Mouse (Mus musculus) cerebellum, postnatal 10 days (tissue): ENCODE data around the gene Hmgb2.
"Not testable (repeated sequence)": the region's sequence is repeated elsewhere in the genome, so short reads cannot be mapped to it uniquely, and the experiment has no call there.

ENCODE experiments used
- DNase-seq, 2 experiments: peaks; one replicate each; pipeline ENCODE4 v3.0.0; 2021; ENCODE audit warnings: mixed read lengths in 2 of 2

The Hmgb2 gene

GRCm38 (mm10) chr8:57512141-57513056, 692 bp downstream of the Hmgb2 start:
- peak; percentile 71 to 73 for DNase-seq

- not testable (repeated sequence) for DNase-seq
Measured at GRCm38 (mm10) chr8:57513178-57513661, 1.5 kb downstream of the Hmgb2 start.

GRCm38 (mm10) chr8:57516685-57517084, 5.0 kb downstream of the Hmgb2 start:
- DNase-seq: not testable (repeated sequence)

DNA sequence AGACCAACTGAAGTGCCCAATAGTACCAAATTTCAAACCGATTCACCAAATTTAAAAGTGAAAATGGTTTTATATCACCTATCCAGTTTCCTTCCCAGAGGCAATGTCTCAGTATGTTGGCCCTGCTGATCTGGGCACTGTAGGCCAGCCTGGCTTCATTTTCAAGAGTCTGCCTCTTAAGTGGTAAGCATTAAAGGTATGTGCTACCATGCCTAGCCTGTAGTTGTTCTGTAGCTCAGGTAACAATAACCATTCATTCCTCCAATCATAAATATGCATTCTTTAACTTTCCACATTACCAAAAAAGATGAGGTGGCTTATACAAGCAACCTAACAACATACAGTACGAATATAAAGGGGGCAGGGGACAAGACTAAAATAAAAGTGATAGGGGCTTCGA, 6.0 kb downstream of the Hmgb2 start:
- no peak for DNase-seq

- no peak for DNase-seq
Measured at GRCm38 (mm10) chr8:57520186-57520786, 8.6 kb downstream of the Hmgb2 start.

DNA sequence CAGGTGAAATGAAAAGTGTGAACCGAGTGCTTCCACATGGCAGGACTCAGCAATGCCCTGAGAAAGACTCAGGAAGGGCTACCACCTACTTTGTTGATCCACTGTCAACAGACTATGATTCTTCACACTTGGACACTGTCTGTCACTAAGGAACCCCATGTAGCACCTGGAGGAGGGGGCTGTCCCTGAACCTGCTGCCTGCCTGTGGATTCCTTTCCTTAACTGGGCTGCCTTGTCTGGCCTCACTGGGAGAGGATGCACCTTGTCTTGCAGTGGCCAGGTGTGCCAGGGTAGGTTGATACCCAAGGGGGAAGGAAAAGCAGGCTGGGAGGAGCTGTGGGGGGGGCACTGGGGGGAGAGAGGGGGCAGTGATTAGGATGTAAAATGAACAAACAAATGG, 16.3 kb downstream of the Hmgb2 start:
- no peak for DNase-seq

- DNase-seq: no peak
Measured at GRCm38 (mm10) chr8:57530238-57530637, 18.5 kb downstream of the Hmgb2 start.

DNA sequence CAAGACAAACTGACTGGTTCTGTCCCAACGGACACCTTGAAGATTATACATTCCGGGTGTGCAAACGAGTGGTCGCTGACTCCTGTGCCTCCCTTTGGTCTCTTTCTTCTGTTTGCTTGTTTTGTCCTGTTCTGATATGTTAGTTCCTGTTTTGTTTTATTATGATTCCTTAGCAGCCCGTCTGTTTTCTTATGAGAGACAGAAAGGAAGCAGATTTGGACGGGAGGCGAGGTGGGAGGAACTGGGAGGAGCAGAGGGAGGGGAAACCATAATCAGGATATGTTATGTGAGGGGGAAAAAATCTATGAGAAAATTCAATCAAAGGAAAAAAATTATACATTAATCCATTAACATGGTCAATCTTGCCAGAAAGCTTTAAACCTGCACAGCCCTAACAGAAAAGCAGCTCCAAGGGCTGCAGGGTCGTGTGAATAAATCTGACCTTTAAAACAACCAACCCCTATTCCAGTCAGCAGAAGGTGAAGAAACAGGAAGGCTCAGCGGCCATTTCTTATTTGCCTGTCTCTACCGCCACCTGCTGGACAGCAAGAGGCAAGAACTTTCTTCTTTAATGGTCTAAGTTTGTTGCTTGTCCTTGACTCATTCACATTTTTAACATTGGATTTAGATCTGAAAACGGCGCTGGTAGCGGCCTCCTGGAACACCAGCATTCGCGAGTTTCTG, 19.1 kb downstream of the Hmgb2 start:
- peak; percentile 88 for DNase-seq

DNA sequence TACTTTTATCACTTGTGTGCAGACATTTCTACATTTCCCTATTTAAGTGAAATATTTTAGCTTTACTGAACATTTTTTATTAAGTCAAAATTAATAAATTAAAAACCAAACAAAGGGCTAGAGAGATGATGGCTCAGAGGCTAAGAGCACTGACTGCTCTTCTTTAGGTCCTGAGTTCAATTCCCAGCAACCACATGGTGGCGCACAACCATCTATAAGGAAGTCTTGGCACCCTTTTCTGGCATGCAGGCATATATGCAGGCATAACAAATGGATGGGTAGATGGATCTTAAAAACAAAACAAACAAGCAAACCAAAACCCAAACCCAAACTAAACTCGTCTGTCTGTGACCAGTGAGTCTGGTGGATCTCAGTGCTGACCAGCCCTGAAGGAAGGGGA, 20.5 kb downstream of the Hmgb2 start:
- DNase-seq: peak; percentile 60 to 67

DNA sequence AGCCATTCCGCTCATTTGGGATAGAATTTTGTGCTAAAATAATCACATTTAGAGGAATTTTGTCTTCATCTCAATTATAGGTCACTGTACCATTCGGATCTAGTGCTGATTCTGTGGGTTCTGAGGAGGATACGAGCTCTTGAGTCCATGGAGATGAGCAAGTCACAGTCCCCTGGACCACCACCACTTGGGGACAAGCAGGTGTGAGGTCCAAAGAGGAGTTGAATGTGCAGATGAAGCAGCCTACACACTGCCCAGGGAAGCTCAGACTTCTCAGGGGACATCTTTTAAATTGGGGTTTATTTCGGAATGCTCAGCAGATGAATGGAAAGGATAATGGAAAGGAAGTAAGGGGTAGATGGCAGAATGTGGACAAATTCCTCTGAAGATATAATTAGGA, 21.4 kb downstream of the Hmgb2 start:
- no peak for DNase-seq

DNA sequence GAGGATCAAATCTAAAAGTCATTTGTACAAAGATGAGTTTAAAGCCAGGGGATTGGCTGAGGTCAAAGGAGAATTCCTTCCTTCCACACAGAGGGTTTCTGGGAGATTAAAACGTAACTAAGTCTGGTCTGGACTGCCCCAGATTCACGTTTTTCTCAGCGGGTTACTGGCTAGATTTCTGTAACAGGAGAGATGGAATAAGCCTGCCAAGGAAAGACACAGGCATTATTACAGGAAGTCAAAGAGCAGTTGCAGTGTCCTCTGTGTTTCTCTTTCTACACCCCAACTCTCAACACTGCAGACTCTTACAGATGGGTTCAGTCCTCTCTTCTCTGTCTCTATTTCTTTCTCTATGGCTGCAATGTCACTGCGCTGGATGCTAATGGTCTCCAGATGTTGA, 22.8 kb downstream of the Hmgb2 start:
- no peak for DNase-seq

GRCm38 (mm10) chr8:57536167-57536566, 24.5 kb downstream of the Hmgb2 start:
- DNase-seq: no peak

GRCm38 (mm10) chr8:57538601-57539000, 26.9 kb downstream of the Hmgb2 start:
- DNase-seq: no peak

DNA sequence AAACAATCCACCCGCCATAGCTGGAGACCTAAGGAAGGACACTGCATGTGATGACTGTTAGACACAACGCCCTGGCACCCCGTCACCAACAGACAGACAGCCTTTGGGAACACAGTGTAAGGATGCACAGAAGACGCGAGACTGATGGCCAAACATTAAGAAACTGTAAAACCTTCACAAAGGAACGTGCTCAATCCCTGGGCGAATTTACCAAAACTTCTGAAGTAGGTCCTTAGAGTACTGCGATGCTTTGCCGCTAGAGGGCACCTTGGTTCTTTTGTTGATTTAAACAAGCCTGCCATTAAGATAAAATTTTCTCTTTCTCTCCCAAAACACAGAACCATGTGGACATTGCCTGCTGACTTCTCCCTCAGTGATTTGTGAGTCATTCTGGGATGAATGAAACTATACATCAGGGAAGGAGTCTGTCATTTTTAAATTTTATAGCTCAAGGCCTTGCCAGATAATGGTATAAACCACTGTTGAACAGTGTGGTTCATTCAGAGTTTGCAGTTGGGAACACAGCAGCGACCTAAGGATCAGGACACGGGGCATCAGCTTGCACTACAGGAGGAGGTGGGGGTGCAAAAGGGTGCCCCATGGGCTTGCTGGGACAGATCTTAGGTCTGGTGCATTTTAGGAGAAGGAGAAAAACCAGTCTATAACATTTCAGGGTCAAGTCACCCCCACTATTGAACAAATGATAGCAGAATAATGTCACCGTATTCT, 28.6 kb downstream of the Hmgb2 start:
- DNase-seq: peak; percentile 87 to 91

DNA sequence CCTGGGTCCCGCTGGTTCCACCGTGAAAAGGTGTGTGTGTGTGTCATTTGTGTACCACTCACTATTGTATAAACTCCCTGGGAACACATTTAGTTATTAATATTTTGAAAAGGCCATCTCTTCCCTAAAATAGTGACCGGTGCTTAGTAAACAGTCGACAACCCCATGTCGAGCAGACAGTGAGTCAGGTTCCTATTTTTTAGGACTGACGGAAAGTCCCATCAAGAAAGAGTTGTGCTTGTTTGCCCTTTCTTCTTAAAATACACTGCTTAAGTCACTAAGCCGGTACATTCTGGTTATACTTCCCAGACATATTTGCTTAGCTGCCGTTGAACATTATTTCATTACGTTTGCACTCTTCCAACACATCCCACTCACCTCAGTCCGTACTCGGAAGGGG, 29.2 kb downstream of the Hmgb2 start:
- no peak for DNase-seq

DNA sequence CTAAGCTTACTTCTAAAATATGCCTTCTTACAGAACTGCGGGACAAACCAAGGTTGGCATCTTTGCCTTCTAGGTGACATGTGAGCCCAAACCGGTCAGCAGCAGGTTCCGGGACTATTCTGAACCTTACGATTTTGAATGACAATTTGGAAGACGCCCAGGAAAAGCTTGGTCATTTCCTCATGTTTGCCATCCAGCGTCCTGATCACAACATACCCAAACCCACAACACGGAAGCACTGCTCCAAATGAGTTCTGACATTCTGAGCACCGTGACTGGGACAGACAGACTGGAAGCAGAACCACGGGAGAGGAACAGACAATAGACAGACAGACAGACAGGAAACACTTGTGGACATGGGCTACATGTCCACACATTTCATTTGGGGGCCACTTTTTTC, 29.7 kb downstream of the Hmgb2 start:
- DNase-seq: no peak

GRCm38 (mm10) chr8:57546401-57546800, 34.7 kb downstream of the Hmgb2 start:
- peak; percentile 60 to 69 for DNase-seq

DNA sequence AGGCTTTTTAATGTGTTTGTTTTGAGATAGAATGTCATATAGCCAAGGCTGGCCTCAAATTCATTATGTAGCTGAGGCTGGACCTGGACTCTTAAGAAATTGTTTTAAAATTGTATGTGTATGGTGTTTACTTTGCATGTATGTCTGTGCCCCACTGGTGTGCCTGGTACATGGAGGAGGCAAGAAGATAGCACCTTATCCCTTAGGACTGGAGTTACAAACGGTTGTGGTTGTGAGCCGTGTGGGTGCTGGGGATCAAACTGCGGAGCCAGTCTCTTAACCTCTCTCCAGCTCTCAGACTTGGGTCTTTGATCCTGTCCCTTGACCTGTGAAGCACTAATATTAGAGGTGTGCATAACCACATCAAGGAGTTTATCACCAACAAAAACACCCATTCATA, 35.1 kb downstream of the Hmgb2 start:
- DNase-seq: no peak

GRCm38 (mm10) chr8:57547581-57547980, 35.9 kb downstream of the Hmgb2 start:
- DNase-seq: no peak

GRCm38 (mm10) chr8:57552102-57553032, 40.7 kb downstream of the Hmgb2 start:
- no peak for DNase-seq

DNA sequence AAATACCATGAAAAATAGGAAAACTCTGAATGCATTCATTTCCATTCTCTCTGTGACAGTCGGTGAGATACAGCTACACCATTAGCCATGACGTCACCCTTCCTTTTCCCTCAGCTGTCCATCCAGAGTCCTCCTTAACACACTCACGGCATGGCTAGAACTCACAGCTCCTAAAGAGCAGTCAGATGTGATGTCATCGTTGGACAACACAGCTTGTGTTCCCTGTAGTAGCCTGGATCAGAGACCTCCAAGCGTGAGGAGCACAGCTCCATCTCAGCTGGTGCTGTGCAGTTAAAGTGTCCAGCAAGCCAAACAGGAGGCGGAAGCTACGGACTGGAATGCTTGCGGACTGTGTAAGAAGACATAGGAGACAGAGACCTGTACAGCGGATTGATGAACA, 49.2 kb downstream of the Hmgb2 start:
- no peak for DNase-seq

DNA sequence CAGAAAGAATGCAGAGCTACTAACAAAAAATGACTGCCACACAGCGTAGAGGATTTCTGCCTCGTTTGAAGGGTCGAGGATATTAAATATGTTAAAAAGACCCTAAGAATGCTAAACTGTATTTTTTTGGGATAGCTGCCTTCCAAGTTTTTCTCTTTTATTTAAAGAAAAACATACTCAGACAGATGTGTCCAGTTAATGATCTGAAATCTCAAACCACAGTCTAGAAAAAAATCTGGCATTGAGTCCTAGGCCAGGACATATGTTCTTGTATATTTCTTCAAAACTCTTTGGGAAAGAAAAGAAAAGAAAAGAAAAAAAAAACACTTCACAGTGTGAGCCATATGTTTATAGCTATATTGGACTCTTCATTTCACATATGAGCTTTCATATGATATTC, 51.0 kb downstream of the Hmgb2 start:
- DNase-seq: no peak
